Mouse (Mus musculus) thymus, postnatal 14 days (tissue): ENCODE measurements at regions not wholly inside any gene's neighbourhood (a gene's known extent, or its start where the extent isn't known, plus 50 kb on each side); places are given as distances from the start of the nearest gene placed in this dataset.

Experiments used
- DNase-seq: peaks from one replicate; pipeline ENCODE4 v3.0.0; 2021

- DNase-seq, result no peak
Observed at GRCm38 (mm10) chr10:6053207-6053606, 131.0 kb upstream of the Rgs17 start.

- no peak for DNase-seq
Observed at GRCm38 (mm10) chr10:6043358-6043757, 121.2 kb upstream of the Rgs17 start.

- no peak for DNase-seq
Observed at GRCm38 (mm10) chr10:6039771-6040170, 117.6 kb upstream of the Rgs17 start.

GRCm38 (mm10) chr10:6035792-6036487 is 113.7 kb upstream of the Rgs17 start:
- peak; percentile 25 for DNase-seq

GRCm38 (mm10) chr10:6032469-6032868 is 110.3 kb upstream of the Rgs17 start:
- no peak for DNase-seq

GRCm38 (mm10) chr10:6027551-6027950 is 105.4 kb upstream of the Rgs17 start:
- no peak for DNase-seq

GRCm38 (mm10) chr10:6026317-6026716 is 104.1 kb upstream of the Rgs17 start:
- DNase-seq, result no peak

- no peak for DNase-seq
Observed at GRCm38 (mm10) chr10:6022609-6023283, 100.5 kb upstream of the Rgs17 start.

GRCm38 (mm10) chr10:6020944-6021684 is 98.9 kb upstream of the Rgs17 start:
- DNase-seq, result no peak

GRCm38 (mm10) chr10:6013743-6014142 is 91.5 kb upstream of the Rgs17 start:
- no peak for DNase-seq

GRCm38 (mm10) chr10:6011541-6011940 is 89.3 kb upstream of the Rgs17 start:
- DNase-seq, result no peak

- no peak for DNase-seq
Observed at GRCm38 (mm10) chr10:6011029-6011428, 88.8 kb upstream of the Rgs17 start.

GRCm38 (mm10) chr10:6007238-6007972 is 85.2 kb upstream of the Rgs17 start:
- no peak for DNase-seq

- DNase-seq, result no peak
Observed at GRCm38 (mm10) chr10:5981433-5981832, 59.2 kb upstream of the Rgs17 start.

GRCm38 (mm10) chr10:5978534-5978933 is 56.3 kb upstream of the Rgs17 start:
- no peak for DNase-seq
